Mouse (Mus musculus): ENCODE measurements around the gene Klhl29.

Klhl29 gene

GRCm38 (mm10) chr12:5397423-5397822 is 21.9 kb upstream of the Klhl29 start:
- H3K27me3 ChIP-seq (ENCODE audit: insufficient read depth, low read length) = 0 out of 2 replicates have a peak, but pooled peaks cover 5% of the 10 kb centered on the region
- H3K9me3 ChIP-seq (ENCODE audit: low read length) = peaks cover 8% of the 10 kb centered on the region
- H3K4me1 ChIP-seq (replicated peaks; ENCODE audit: low read depth, low read length) = no peaks in the 10 kb centered on the region
- no peak for TF ChIP-seq CTCF (conservative IDR thresholded peaks at IDR 0.05; ENCODE audit: low read length)
- TF ChIP-seq NANOG (IDR thresholded peaks at IDR 0.05; ENCODE audit: borderline replicate concordance, low read length) = no peak
- no peak for TF ChIP-seq POU5F1 (IDR thresholded peaks at IDR 0.05; ENCODE audit: borderline replicate concordance, low read length)
- no peaks in the 10 kb centered on the region for H3K36me3 ChIP-seq (ENCODE audit: insufficient read depth, low read length)
- no peak overlapping the region for H3K4me3 ChIP-seq (replicated peaks; ENCODE audit: low read length)

GRCm38 (mm10) chr12:5395188-5395587 is 19.7 kb upstream of the Klhl29 start:
- no peaks in the 10 kb centered on the region for H3K36me3 ChIP-seq (ENCODE audit: insufficient read depth, low read length)
- no peak for TF ChIP-seq CTCF (conservative IDR thresholded peaks at IDR 0.05; ENCODE audit: low read length)
- no peak overlapping the region for H3K4me3 ChIP-seq (replicated peaks; ENCODE audit: low read length)
- peaks cover 8% of the 10 kb centered on the region for H3K9me3 ChIP-seq (ENCODE audit: low read length)
- 0 out of 2 replicates have a peak, but pooled peaks cover 3% of the 10 kb centered on the region for H3K27me3 ChIP-seq (ENCODE audit: insufficient read depth, low read length)
- H3K4me1 ChIP-seq (replicated peaks; ENCODE audit: low read depth, low read length) = no peaks in the 10 kb centered on the region

GRCm38 (mm10) chr12:5387112-5387511 is 11.6 kb upstream of the Klhl29 start:
- H3K4me3 ChIP-seq (replicated peaks; ENCODE audit: low read length) = no peak overlapping the region

GRCm38 (mm10) chr12:5386688-5387087 is 11.2 kb upstream of the Klhl29 start:
- Histone ChIP-seq H3K4me1 (replicated peaks; ENCODE audit: low read depth, low read length) (no peaks in the 10 kb centered on the region), H3K9me3 (ENCODE audit: low read length) (no peaks in the 10 kb centered on the region), H3K4me3 (replicated peaks; ENCODE audit: low read length) (no peak overlapping the region), H3K27me3 (ENCODE audit: insufficient read depth, low read length) (no peaks in the 10 kb centered on the region), H3K36me3 (ENCODE audit: insufficient read depth, low read length) (no peaks in the 10 kb centered on the region)
- TF ChIP-seq CTCF (conservative IDR thresholded peaks at IDR 0.05; ENCODE audit: low read length) (no peak), POU5F1 (IDR thresholded peaks at IDR 0.05; ENCODE audit: borderline replicate concordance, low read length) (no peak), NANOG (IDR thresholded peaks at IDR 0.05; ENCODE audit: borderline replicate concordance, low read length) (no peak)

More at GRCm38 (mm10) chr12:5387112-5387511, 11.6 kb upstream of the Klhl29 start:
- Histone ChIP-seq H3K4me1 (replicated peaks; ENCODE audit: low read depth, low read length) (no peaks in the 10 kb centered on the region), H3K36me3 (ENCODE audit: insufficient read depth, low read length) (no peaks in the 10 kb centered on the region), H3K27me3 (ENCODE audit: insufficient read depth, low read length) (no peaks in the 10 kb centered on the region), H3K9me3 (ENCODE audit: low read length) (no peaks in the 10 kb centered on the region)
- TF ChIP-seq NANOG (IDR thresholded peaks at IDR 0.05; ENCODE audit: borderline replicate concordance, low read length) = no peak
- TF ChIP-seq POU5F1 (IDR thresholded peaks at IDR 0.05; ENCODE audit: borderline replicate concordance, low read length) = no peak
- no peak for TF ChIP-seq CTCF (conservative IDR thresholded peaks at IDR 0.05; ENCODE audit: low read length)

GRCm38 (mm10) chr12:5381694-5382093 is 6.2 kb upstream of the Klhl29 start:
- no peaks in the 10 kb centered on the region for H3K4me1 ChIP-seq (replicated peaks; ENCODE audit: low read depth, low read length)
- H3K27me3 ChIP-seq (ENCODE audit: insufficient read depth, low read length) = peaks cover 34% of the 10 kb centered on the region
- no peaks in the 10 kb centered on the region for H3K36me3 ChIP-seq (ENCODE audit: insufficient read depth, low read length)
- TF ChIP-seq POU5F1 (IDR thresholded peaks at IDR 0.05; ENCODE audit: borderline replicate concordance, low read length) (no peak), CTCF (conservative IDR thresholded peaks at IDR 0.05; ENCODE audit: low read length) (no peak), NANOG (IDR thresholded peaks at IDR 0.05; ENCODE audit: borderline replicate concordance, low read length) (no peak)
- no peak overlapping the region for H3K4me3 ChIP-seq (replicated peaks; ENCODE audit: low read length)
- no peaks in the 10 kb centered on the region for H3K9me3 ChIP-seq (ENCODE audit: low read length)

- H3K36me3 ChIP-seq (ENCODE audit: insufficient read depth, low read length) = no peaks in the 10 kb centered on the region
- TF ChIP-seq CTCF (conservative IDR thresholded peaks at IDR 0.05; ENCODE audit: low read length) (no peak), NANOG (IDR thresholded peaks at IDR 0.05; ENCODE audit: borderline replicate concordance, low read length) (no peak), POU5F1 (IDR thresholded peaks at IDR 0.05; ENCODE audit: borderline replicate concordance, low read length) (no peak)
- H3K4me3 ChIP-seq (replicated peaks; ENCODE audit: low read length) = peak overlapping the region; percentile 83
- H3K4me1 ChIP-seq (replicated peaks; ENCODE audit: low read depth, low read length) = peaks cover 23% of the 10 kb centered on the region
- H3K9me3 ChIP-seq (ENCODE audit: low read length) = no peaks in the 10 kb centered on the region
- peaks cover 82% of the 10 kb centered on the region for H3K27me3 ChIP-seq (ENCODE audit: insufficient read depth, low read length)
These were observed 532 bp downstream of the Klhl29 start for GRCm38 (mm10) chr12:5374684-5375615.

- Histone ChIP-seq H3K9me3 (ENCODE audit: low read length) (no peaks in the 10 kb centered on the region), H3K4me3 (replicated peaks; ENCODE audit: low read length) (peak overlapping the region; percentile 83), H3K36me3 (ENCODE audit: insufficient read depth, low read length) (no peaks in the 10 kb centered on the region), H3K4me1 (replicated peaks; ENCODE audit: low read depth, low read length) (peaks cover 23% of the 10 kb centered on the region), H3K27me3 (ENCODE audit: insufficient read depth, low read length) (peaks cover 76% of the 10 kb centered on the region)
- no peak for TF ChIP-seq CTCF (conservative IDR thresholded peaks at IDR 0.05; ENCODE audit: low read length)
- TF ChIP-seq NANOG (IDR thresholded peaks at IDR 0.05; ENCODE audit: borderline replicate concordance, low read length) = no peak
- no peak for TF ChIP-seq POU5F1 (IDR thresholded peaks at IDR 0.05; ENCODE audit: borderline replicate concordance, low read length)
These were observed 1.2 kb downstream of the Klhl29 start for GRCm38 (mm10) chr12:5374196-5374683.

GRCm38 (mm10) chr12:5373641-5374195 is 1.8 kb downstream of the Klhl29 start:
- Histone ChIP-seq H3K9me3 (ENCODE audit: low read length) (no peaks in the 10 kb centered on the region), H3K4me1 (replicated peaks; ENCODE audit: low read depth, low read length) (peaks cover 23% of the 10 kb centered on the region), H3K27me3 (ENCODE audit: insufficient read depth, low read length) (peaks cover 71% of the 10 kb centered on the region), H3K4me3 (replicated peaks; ENCODE audit: low read length) (peak overlapping the region; percentile 83), H3K36me3 (ENCODE audit: insufficient read depth, low read length) (no peaks in the 10 kb centered on the region)
- no peak for TF ChIP-seq NANOG (IDR thresholded peaks at IDR 0.05; ENCODE audit: borderline replicate concordance, low read length)
- TF ChIP-seq POU5F1 (IDR thresholded peaks at IDR 0.05; ENCODE audit: borderline replicate concordance, low read length) = no peak
- TF ChIP-seq CTCF (conservative IDR thresholded peaks at IDR 0.05; ENCODE audit: low read length) = no peak

Data from E14TG2a.4 (cell line).